Mouse (Mus musculus) heart, embryonic 12.5 days (tissue): ENCODE measurements around the gene Ppm1h. TPM values are rescaled to one million over a fixed set of nuclear protein-coding genes. Genes with fewer than 3 reads are reported as not detected.

ENCODE experiments used
- ATAC-seq: fragments of 200-750 bp; cut with Nextera tagmentation; 2 replicates; pipeline ENCODE4 v1.8.0; 2017; ENCODE audit warnings: moderate TSS enrichment, moderate library complexity; ENCODE audit not compliant: insufficient number of reproducible peaks, low FRiP score
- H3K27ac ChIP-seq: fragments of 300-500 bp; sonication (generic); 2 replicates; pipeline ENCODE4 v1.5.1; 2016; ENCODE audit warnings: mild to moderate bottlenecking, moderate library complexity; ENCODE audit not compliant: poor library complexity, severe bottlenecking
- H3K27me3 ChIP-seq: fragments of 300-500 bp; sonication (generic); replicated peaks from 2 replicates; pipeline ENCODE4 v1.6.1; 2016; ENCODE audit warnings: mild to moderate bottlenecking, moderate library complexity
- H3K36me3 ChIP-seq: fragments of 300-500 bp; sonication (generic); 2 replicates; pipeline ENCODE4 v1.6.1; 2016; ENCODE audit warnings: mild to moderate bottlenecking, moderate library complexity
- H3K4me1 ChIP-seq: fragments of 300-500 bp; sonication (generic); replicated peaks from 2 replicates; pipeline ENCODE4 v1.6.1; 2016; ENCODE audit warnings: mild to moderate bottlenecking
- H3K4me2 ChIP-seq: fragments of 300-500 bp; sonication (generic); 2 replicates; pipeline ENCODE4 v1.6.1; 2016; ENCODE audit warnings: mild to moderate bottlenecking, moderate library complexity
- H3K4me3 ChIP-seq: fragments of 300-500 bp; sonication (generic); 2 replicates; pipeline ENCODE4 v1.5.1; 2016; ENCODE audit warnings: mild to moderate bottlenecking
- H3K9ac ChIP-seq: fragments of 300-500 bp; sonication (generic); 2 replicates; pipeline ENCODE4 v1.6.1; 2016; ENCODE audit warnings: mild to moderate bottlenecking, moderate library complexity
- H3K9me3 ChIP-seq: fragments of 300-500 bp; sonication (generic); replicated peaks from 2 replicates; pipeline ENCODE4 v1.6.1; 2016; ENCODE audit warnings: mild to moderate bottlenecking, moderate library complexity
- WGBS: fragments of 180-500 bp; shearing (Covaris S2); methylation state at CpG from one replicate; pipeline ENCODE4 v1.1.7; 2016; 5-methylcytosine and 5-hydroxymethylcytosine counted together
- polyA plus RNA-seq: library from polyadenylated mRNA; unstranded; fragments of >200 nt; fragmentation: Nextera tagmentation; extraction: Ambion mirVana; gene quantifications from 2 replicates; pipeline ENCODE4 v1.2.1, GENCODE M21; 2016

The Ppm1h gene
- polyA plus RNA-seq, 1 experiment from 2014 or later = 4.2 TPM

GRCm38 (mm10) chr10:122860076-122860475, 181.5 kb downstream of the Ppm1h start:
- Histone ChIP-seq H3K4me1 (peaks cover 38% of the 10 kb centered on the region), H3K9ac (no peak overlapping the region), H3K4me3 (no peak overlapping the region), H3K36me3 (no peaks in the 10 kb centered on the region), H3K27ac (peak overlapping the region; percentile 81), H3K9me3 (no peaks in the 10 kb centered on the region; the same call in 1 of the 2 replicates), H3K4me2 (no peak overlapping the region), H3K27me3 (no peaks in the 10 kb centered on the region)
- WGBS = 22% methylated on average over 7 of the region's 7 CpGs
- ATAC-seq = peak; percentile 63

- no peak for ATAC-seq
- Histone ChIP-seq H3K4me1 (peaks cover 21% of the 10 kb centered on the region), H3K9me3 (no peaks in the 10 kb centered on the region; the same call in 1 of the 2 replicates), H3K27ac (no peak overlapping the region), H3K4me3 (no peak overlapping the region), H3K4me2 (no peak overlapping the region), H3K36me3 (no peaks in the 10 kb centered on the region), H3K27me3 (no peaks in the 10 kb centered on the region), H3K9ac (no peak overlapping the region)
- WGBS = 87% methylated on average over 18 of the region's 18 CpGs
Measured at GRCm38 (mm10) chr10:122861696-122862385, 183.3 kb downstream of the Ppm1h start.

GRCm38 (mm10) chr10:122862386-122863023, 183.9 kb downstream of the Ppm1h start:
- WGBS = 83% methylated on average over 17 of the region's 17 CpGs
- Histone ChIP-seq H3K27me3 (no peaks in the 10 kb centered on the region), H3K4me1 (peaks cover 21% of the 10 kb centered on the region), H3K36me3 (no peaks in the 10 kb centered on the region), H3K4me2 (no peak overlapping the region), H3K9me3 (no peaks in the 10 kb centered on the region; the same call in 1 of the 2 replicates), H3K9ac (no peak overlapping the region), H3K27ac (no peak overlapping the region), H3K4me3 (no peak overlapping the region)
- no peak for ATAC-seq

- no peaks in the 10 kb centered on the region for H3K27me3 ChIP-seq
- no peak overlapping the region for H3K9ac ChIP-seq
- H3K4me2 ChIP-seq = no peak overlapping the region
- H3K27ac ChIP-seq = peak overlapping the region; percentile 72
- peak; percentile 27; the same call in 1 of the 2 replicates for ATAC-seq
- no peaks in the 10 kb centered on the region for H3K9me3 ChIP-seq
- H3K36me3 ChIP-seq = no peaks in the 10 kb centered on the region
- peaks cover 22% of the 10 kb centered on the region for H3K4me1 ChIP-seq
- WGBS = 47% methylated on average over 8 of the region's 8 CpGs
- no peak overlapping the region for H3K4me3 ChIP-seq
Measured at GRCm38 (mm10) chr10:122869865-122870503, 191.4 kb downstream of the Ppm1h start.

GRCm38 (mm10) chr10:122870848-122871494, 192.4 kb downstream of the Ppm1h start:
- H3K36me3 ChIP-seq = no peaks in the 10 kb centered on the region
- ATAC-seq = no peak
- H3K27ac ChIP-seq = peak overlapping the region; percentile 72; the same call in 1 of the 2 replicates
- H3K4me2 ChIP-seq = no peak overlapping the region
- no peak overlapping the region for H3K4me3 ChIP-seq
- H3K4me1 ChIP-seq = peaks cover 22% of the 10 kb centered on the region
- H3K27me3 ChIP-seq = no peaks in the 10 kb centered on the region
- WGBS = 83% methylated on average over 3 of the region's 3 CpGs
- no peak overlapping the region for H3K9ac ChIP-seq
- H3K9me3 ChIP-seq = no peaks in the 10 kb centered on the region

GRCm38 (mm10) chr10:122872720-122873119, 194.2 kb downstream of the Ppm1h start:
- no peak overlapping the region for H3K4me3 ChIP-seq
- no peak overlapping the region for H3K4me2 ChIP-seq
- H3K27me3 ChIP-seq = no peaks in the 10 kb centered on the region
- 86% methylated on average over 8 of the region's 8 CpGs for WGBS
- no peak overlapping the region for H3K27ac ChIP-seq
- no peak overlapping the region for H3K9ac ChIP-seq
- no peaks in the 10 kb centered on the region for H3K9me3 ChIP-seq
- no peak for ATAC-seq
- H3K36me3 ChIP-seq = no peaks in the 10 kb centered on the region
- H3K4me1 ChIP-seq = peaks cover 25% of the 10 kb centered on the region

- Histone ChIP-seq H3K36me3 (no peaks in the 10 kb centered on the region), H3K4me2 (no peak overlapping the region), H3K4me3 (no peak overlapping the region), H3K4me1 (peaks cover 7% of the 10 kb centered on the region; the same call in 1 of the 2 replicates), H3K9me3 (no peaks in the 10 kb centered on the region), H3K27ac (no peak overlapping the region), H3K27me3 (no peaks in the 10 kb centered on the region), H3K9ac (no peak overlapping the region)
- ATAC-seq = no peak
- 56% methylated on average over 4 of the region's 4 CpGs for WGBS
Measured at GRCm38 (mm10) chr10:122876964-122877363, 198.4 kb downstream of the Ppm1h start.

GRCm38 (mm10) chr10:122877436-122877835, 198.9 kb downstream of the Ppm1h start:
- Histone ChIP-seq H3K9me3 (no peaks in the 10 kb centered on the region), H3K27ac (no peak overlapping the region), H3K4me2 (no peak overlapping the region), H3K4me1 (peaks cover 7% of the 10 kb centered on the region; the same call in 1 of the 2 replicates), H3K9ac (no peak overlapping the region), H3K36me3 (no peaks in the 10 kb centered on the region), H3K27me3 (no peaks in the 10 kb centered on the region), H3K4me3 (no peak overlapping the region)
- WGBS = 93% methylated on average over 2 of the region's 2 CpGs
- no peak for ATAC-seq

- Histone ChIP-seq H3K9me3 (no peaks in the 10 kb centered on the region), H3K36me3 (no peaks in the 10 kb centered on the region), H3K4me1 (peaks cover 26% of the 10 kb centered on the region), H3K27me3 (no peaks in the 10 kb centered on the region), H3K27ac (no peak overlapping the region), H3K4me3 (no peak overlapping the region), H3K9ac (no peak overlapping the region), H3K4me2 (no peak overlapping the region)
- no peak for ATAC-seq
- 83% methylated on average over 10 of the region's 10 CpGs for WGBS
Measured at GRCm38 (mm10) chr10:122881456-122881855, 202.9 kb downstream of the Ppm1h start.

GRCm38 (mm10) chr10:122882614-122883013, 204.1 kb downstream of the Ppm1h start:
- no peak overlapping the region for H3K27ac ChIP-seq
- WGBS = 53% methylated on average over 4 of the region's 4 CpGs
- no peak for ATAC-seq
- H3K4me3 ChIP-seq = no peak overlapping the region
- no peaks in the 10 kb centered on the region for H3K9me3 ChIP-seq
- no peaks in the 10 kb centered on the region for H3K36me3 ChIP-seq
- H3K27me3 ChIP-seq = no peaks in the 10 kb centered on the region
- no peak overlapping the region for H3K4me2 ChIP-seq
- H3K4me1 ChIP-seq = peaks cover 31% of the 10 kb centered on the region
- no peak overlapping the region for H3K9ac ChIP-seq
